Mouse (Mus musculus) left cerebral cortex, postnatal 36 days (tissue): ENCODE measurements at regions not wholly inside any gene's neighbourhood (a gene's known extent, or its start where the extent isn't known, plus 50 kb on each side); places are given as distances from the start of the nearest gene placed in this dataset.
"Not testable (repeated sequence)": the region's sequence is repeated elsewhere in the genome, so short reads cannot be mapped to it uniquely, and the experiment has no call there.

Experiments used
- DNase-seq, 2 experiments: peaks; one replicate each; pipeline ENCODE4 v3.0.0; 2021 to 2022; ENCODE audit warnings: low spot score in 2 of 2, mixed read lengths in 1 of 2
- intact Hi-C: fragments of 180-260 bp; cut with DNase I; formaldehyde crosslinking; loops from one replicate; pipeline ENCODE4 v1.15.1; 2025

- intact Hi-C loops = no loop called here
- DNase-seq = no peak
These were observed 499.3 kb upstream of the 4930578C19Rik start for GRCm38 (mm10) chrX:18960465-18960864.

- DNase-seq = no peak
- intact Hi-C loops = no loop called here
These were observed 481.4 kb upstream of the 4930578C19Rik start for GRCm38 (mm10) chrX:18942612-18943011.

- DNase-seq = peak; percentile 4 to 5
- intact Hi-C loops = no loop called here
These were observed 472.1 kb upstream of the 4930578C19Rik start for GRCm38 (mm10) chrX:18933340-18933739.

GRCm38 (mm10) chrX:18923084-18923483 lies 461.9 kb upstream of the 4930578C19Rik start:
- intact Hi-C loops = no loop called here
- no peak for DNase-seq

- no peak for DNase-seq
- intact Hi-C loops = no loop called here
These were observed 460.3 kb upstream of the 4930578C19Rik start for GRCm38 (mm10) chrX:18921366-18922092.

- no peak for DNase-seq
- intact Hi-C loops = loop anchor here (10.0 kb wide), 2 partner anchors 352 to 1092 kb away; no protein-coding TSS in a partner anchor
These were observed 421.6 kb upstream of the 4930578C19Rik start for GRCm38 (mm10) chrX:18882784-18883171.

- intact Hi-C loops = loop anchor here (10.0 kb wide), 2 partner anchors 353 to 1093 kb away; no protein-coding TSS in a partner anchor
- peak; percentile 52 to 58 for DNase-seq
These were observed 421.0 kb upstream of the 4930578C19Rik start for GRCm38 (mm10) chrX:18882088-18882783.

GRCm38 (mm10) chrX:18875734-18876133 lies 414.5 kb upstream of the 4930578C19Rik start:
- no peak for DNase-seq
- intact Hi-C loops = no loop called here

- intact Hi-C loops = no loop called here
- DNase-seq = no peak
These were observed 412.9 kb upstream of the 4930578C19Rik start for GRCm38 (mm10) chrX:18874051-18874450.

- intact Hi-C loops = no loop called here
These were observed 377.5 kb upstream of the 4930578C19Rik start for GRCm38 (mm10) chrX:18838668-18839067.

GRCm38 (mm10) chrX:18824971-18825370 lies 363.8 kb upstream of the 4930578C19Rik start:
- intact Hi-C loops, DNase-seq: not testable (repeated sequence)

More at GRCm38 (mm10) chrX:18838668-18839067, 377.5 kb upstream of the 4930578C19Rik start:
- no peak for DNase-seq

- no peak for DNase-seq
- intact Hi-C loops = no loop called here
These were observed 353.3 kb upstream of the 4930578C19Rik start for GRCm38 (mm10) chrX:18814441-18814973.
